ENCODE assay signal across 11 mouse cellular contexts in genomic region chr10:59756090-59756489, GRCm38 (mm10). TPM values are rescaled to one million over a fixed set of nuclear protein-coding genes. Genes with fewer than 3 reads are reported as not detected.
A peak's percentile ranks its signal among the peaks of the same experiment; 100 is the strongest.
DNase-seq lines count a peak whose midpoint lies in the region; ATAC-seq and TF ChIP-seq lines count a peak whose summit lies in the region.
"Had no signal": no experiment of that assay in that cellular context is flagged by ENCODE, and none has a peak within 500 bp of the region (broad histone marks: within the 10 kb centered on the region; RNA-seq: fewer than 3 reads in every experiment).

No protein-coding gene starts in this region.

- peak overlapping the region; percentile 59; the same call in 1 of the 2 replicates for H3K27ac ChIP-seq in kidney, embryonic 15.5 days
- H3K27ac ChIP-seq in embryonic facial prominence, embryonic 15.5 days (replicated peaks): no peak overlapping the region
- H3K27ac ChIP-seq in limb, embryonic 14.5 days (replicated peaks; ENCODE audit: low read depth, low read length): no peak overlapping the region
- H3K27ac ChIP-seq: heart, embryonic 15.5 days; lung, embryonic 15.5 days had no signal

- H3K4me2 ChIP-seq in kidney, embryonic 15.5 days: peak overlapping the region; percentile 42
- H3K4me2 ChIP-seq in embryonic facial prominence, embryonic 15.5 days (replicated peaks): peak overlapping the region; percentile 22; the same call in 1 of the 2 replicates
- H3K4me2 ChIP-seq in limb, embryonic 14.5 days (replicated peaks; ENCODE audit: low read depth, low read length, severe bottlenecking): peak overlapping the region; percentile 30; the same call in 1 of the 2 replicates
- H3K4me2 ChIP-seq: heart, embryonic 15.5 days; lung, embryonic 15.5 days; midbrain, embryonic 11.5 days had no signal

- H3K36me3 ChIP-seq in kidney, embryonic 15.5 days: peaks cover 10% of the 10 kb centered on the region
- peaks cover 7% of the 10 kb centered on the region for H3K36me3 ChIP-seq in embryonic facial prominence, embryonic 15.5 days
- H3K36me3 ChIP-seq in limb, embryonic 14.5 days (ENCODE audit: control insufficient read depth, insufficient read depth, low read length): peaks cover 7% of the 10 kb centered on the region

- no peak for DNase-seq in kidney, adult 8-10 months
- peak; percentile 17 for DNase-seq in ZHBTc4 (ENCODE audit: low read depth, low spot score)
- DNase-seq in limb, embryonic 14.5 days (ENCODE audit: low spot score): peak; percentile 77
- no peak for DNase-seq in layer of hippocampus, adult 8-10 months (ENCODE audit: low spot score in 2 of 2)
- DNase-seq in cerebellum, postnatal 25 days: no peak
- DNase-seq: cerebellum, postnatal 36 days had no signal

- H3K27me3 ChIP-seq in kidney, embryonic 15.5 days: no peaks in the 10 kb centered on the region
- no peaks in the 10 kb centered on the region for H3K27me3 ChIP-seq in embryonic facial prominence, embryonic 15.5 days
- no peaks in the 10 kb centered on the region for H3K27me3 ChIP-seq in limb, embryonic 14.5 days (ENCODE audit: control insufficient read depth, insufficient read depth, low read length)
- H3K27me3 ChIP-seq: heart, embryonic 15.5 days; lung, embryonic 15.5 days had no signal

- no peak overlapping the region for H3K9ac ChIP-seq in kidney, embryonic 15.5 days
- H3K9ac ChIP-seq in embryonic facial prominence, embryonic 15.5 days: no peak overlapping the region
- no peak overlapping the region for H3K9ac ChIP-seq in limb, embryonic 14.5 days (ENCODE audit: low read depth, low read length, severe bottlenecking)
- H3K9ac ChIP-seq: heart, embryonic 15.5 days; lung, embryonic 15.5 days had no signal

- H3K4me1 ChIP-seq in kidney, embryonic 15.5 days: peaks cover 18% of the 10 kb centered on the region
- 0 out of 2 replicates have a peak, but pooled peaks cover 13% of the 10 kb centered on the region for H3K4me1 ChIP-seq in embryonic facial prominence, embryonic 15.5 days
- peaks cover 17% of the 10 kb centered on the region for H3K4me1 ChIP-seq in limb, embryonic 14.5 days (ENCODE audit: control insufficient read depth, insufficient read depth, low read length)
- H3K4me1 ChIP-seq: heart, embryonic 15.5 days; lung, embryonic 15.5 days had no signal

- no peak overlapping the region for H3K4me3 ChIP-seq in kidney, embryonic 15.5 days (replicated peaks)
- H3K4me3 ChIP-seq in embryonic facial prominence, embryonic 15.5 days (replicated peaks): no peak overlapping the region
- H3K4me3 ChIP-seq in limb, embryonic 14.5 days (replicated peaks; ENCODE audit: low read length): no peak overlapping the region
- H3K4me3 ChIP-seq: heart, embryonic 15.5 days; lung, embryonic 15.5 days had no signal

- peak; percentile 80 for ATAC-seq in kidney, embryonic 15.5 days (replicated peaks; ENCODE audit: low FRiP score)
- no peak for ATAC-seq in embryonic facial prominence, embryonic 15.5 days (ENCODE audit: insufficient number of reproducible peaks, low FRiP score, low TSS enrichment, low read depth)
- peak; percentile 62; the same call in 1 of the 2 replicates for ATAC-seq in limb, embryonic 14.5 days (ENCODE audit: low FRiP score, low read depth)

- H3K9me3 ChIP-seq in kidney, embryonic 15.5 days (replicated peaks): no peaks in the 10 kb centered on the region
- no peaks in the 10 kb centered on the region for H3K9me3 ChIP-seq in embryonic facial prominence, embryonic 15.5 days (replicated peaks)
- no peaks in the 10 kb centered on the region; the same call in 1 of the 2 replicates for H3K9me3 ChIP-seq in limb, embryonic 14.5 days (ENCODE audit: control insufficient read depth, low read length)
- H3K9me3 ChIP-seq: heart, embryonic 15.5 days; lung, embryonic 15.5 days had no signal

- WGBS in kidney, embryonic 15.5 days: 26% methylated on average over 12 of the region's 12 CpGs
- WGBS in embryonic facial prominence, embryonic 15.5 days: 27% methylated on average over 12 of the region's 12 CpGs
- 21% methylated on average over 12 of the region's 12 CpGs for WGBS in limb, embryonic 14.5 days

- no peak for TF ChIP-seq POLR2A in limb, embryonic 14.5 days (IDR thresholded peaks at IDR 0.05; ENCODE audit: borderline replicate concordance, extremely low read depth, insufficient read depth, insufficient read length)

RNA-seq across cellular contexts. Expression of gene Micu1, which starts 53.8 kb away (rescaled TPM):
- polyA plus RNA-seq in kidney, embryonic 15.5 days (2015; fragmentation: Nextera tagmentation; extraction: Ambion mirVana): 78.1 and 83.8 TPM in 2 replicates
- polyA plus RNA-seq in embryonic facial prominence, embryonic 15.5 days (2015; fragmentation: Nextera tagmentation; extraction: Ambion mirVana): 86.1 and 88.2 TPM in 2 replicates
- polyA plus RNA-seq in limb, embryonic 14.5 days (2012; rRNA removed): 93.7 and 95.3 TPM in 2 replicates
- polyA plus RNA-seq in limb, embryonic 14.5 days (2014; fragmentation: Nextera tagmentation; extraction: Ambion mirVana): 81.9 and 86.7 TPM in 2 replicates
- total RNA-seq in layer of hippocampus, adult 8-10 months (2022): 10 to 100 TPM; 94.7 to 97.4 (median 96.4) TPM

Comparison
In these comparisons a context has a peak if more than half of its experiments do, and no peak if none do; other contexts are left out.
1. DNase-seq: peak in ZHBTc4 (single experiment) and limb, embryonic 14.5 days (single experiment); none in kidney, adult 8-10 months (0 of 2), layer of hippocampus, adult 8-10 months (0 of 2) and cerebellum, postnatal 25 days (0 of 2).
2. Peak in every context shown above with its lines, with median percentiles within 50 percentile points of each other: H3K4me2 ChIP-seq.